In genomic region chr17:86546529-86546928, GRCm38 (mm10) we compare ENCODE assay signal across 24 mouse cellular contexts. TPM values are rescaled to one million over a fixed set of nuclear protein-coding genes. Genes with fewer than 3 reads are reported as not detected.
DNase-seq lines count a peak whose midpoint lies in the region; ATAC-seq and TF ChIP-seq lines count a peak whose summit lies in the region.
"Had no signal": no experiment of that assay in that cellular context is flagged by ENCODE, and none has a peak within 500 bp of the region (broad histone marks: within the 10 kb centered on the region; RNA-seq: fewer than 3 reads in every experiment).

No protein-coding gene starts in this region.

- WGBS in forebrain, embryonic 16.5 days = 23% methylated on average over 7 of the region's 7 CpGs
- 38% methylated on average over 7 of the region's 7 CpGs for WGBS in forebrain, embryonic 13.5 days

- DNase-seq in layer of hippocampus, adult 2 months (ENCODE audit: low spot score in 2 of 2) = no peak
- no peak for DNase-seq in layer of hippocampus, adult 11-12 months (ENCODE audit: low spot score)
- peak; percentile 68 for DNase-seq in Muller cell, postnatal 12 days (ENCODE audit: inconsistent ontology term)
- peak; percentile 50 for DNase-seq in cerebellum, adult 9-10 months
- no peak for DNase-seq in spleen, postnatal 36 days (ENCODE audit: low spot score in 2 of 2)
- DNase-seq: adrenal gland, postnatal 36 days; B cell, adult 2 months; gastrocnemius, postnatal 10 days; heart, adult 18-20 months; heart, postnatal 4 days; kidney, adult 2 months; kidney, postnatal 25 days; lung, embryonic 14.5 days had no signal

- peak; percentile 62; the same call in 1 of the 2 replicates for ATAC-seq in forebrain, embryonic 16.5 days
- ATAC-seq in forebrain, embryonic 13.5 days = no peak
- ATAC-seq: liver, embryonic 12.5 days; midbrain, embryonic 13.5 days had no signal

- no peaks in the 10 kb centered on the region for H3K27me3 ChIP-seq in forebrain, embryonic 16.5 days (replicated peaks; ENCODE audit: control insufficient read depth, insufficient read depth, low read length)
- no peaks in the 10 kb centered on the region for H3K27me3 ChIP-seq in forebrain, embryonic 13.5 days
- H3K27me3 ChIP-seq: embryonic facial prominence, embryonic 13.5 days; heart, embryonic 13.5 days; limb, embryonic 12.5 days; liver, embryonic 12.5 days; midbrain, embryonic 13.5 days had no signal

- H3K4me1 ChIP-seq in forebrain, embryonic 16.5 days (replicated peaks; ENCODE audit: control insufficient read depth, insufficient read depth, low read length) = 0 out of 2 replicates have a peak, but pooled peaks cover 4% of the 10 kb centered on the region
- H3K4me1 ChIP-seq in forebrain, embryonic 13.5 days = peaks cover 5% of the 10 kb centered on the region; the same call in 1 of the 2 replicates
- H3K4me1 ChIP-seq: embryonic facial prominence, embryonic 13.5 days; limb, embryonic 12.5 days; liver, embryonic 12.5 days; midbrain, embryonic 13.5 days had no signal

- H3K36me3 ChIP-seq in forebrain, embryonic 16.5 days (ENCODE audit: control insufficient read depth, insufficient read depth) = no peaks in the 10 kb centered on the region
- no peaks in the 10 kb centered on the region for H3K36me3 ChIP-seq in forebrain, embryonic 13.5 days (ENCODE audit: poor library complexity, severe bottlenecking)
- H3K36me3 ChIP-seq: embryonic facial prominence, embryonic 13.5 days; heart, embryonic 13.5 days; limb, embryonic 12.5 days; liver, embryonic 12.5 days; midbrain, embryonic 13.5 days had no signal

- H3K27ac ChIP-seq in forebrain, embryonic 16.5 days (ENCODE audit: low read length) = no peak overlapping the region
- no peak overlapping the region for H3K27ac ChIP-seq in forebrain, embryonic 13.5 days
- 0 out of 2 replicates have a peak overlapping the region, but pooled peaks have one; percentile 5 for H3K27ac ChIP-seq in layer of hippocampus, adult 2 months
- H3K27ac ChIP-seq: embryonic facial prominence, embryonic 13.5 days; heart, embryonic 13.5 days; limb, embryonic 12.5 days; liver, embryonic 12.5 days; midbrain, embryonic 13.5 days had no signal

- H3K4me3 ChIP-seq in forebrain, embryonic 16.5 days (replicated peaks; ENCODE audit: low read length) = no peak overlapping the region
- no peak overlapping the region for H3K4me3 ChIP-seq in forebrain, embryonic 13.5 days
- H3K4me3 ChIP-seq in layer of hippocampus, adult 2 months = no peak overlapping the region
- H3K4me3 ChIP-seq: embryonic facial prominence, embryonic 13.5 days; heart, embryonic 13.5 days; limb, embryonic 12.5 days; liver, embryonic 12.5 days; midbrain, embryonic 13.5 days; myocyte had no signal

- no peak overlapping the region for H3K9ac ChIP-seq in forebrain, embryonic 16.5 days (replicated peaks; ENCODE audit: low read depth, low read length)
- no peak overlapping the region for H3K9ac ChIP-seq in forebrain, embryonic 13.5 days
- H3K9ac ChIP-seq: embryonic facial prominence, embryonic 13.5 days; heart, embryonic 13.5 days; limb, embryonic 12.5 days; liver, embryonic 12.5 days; lung, embryonic 14.5 days; midbrain, embryonic 13.5 days had no signal

- H3K9me3 ChIP-seq in forebrain, embryonic 16.5 days (ENCODE audit: control insufficient read depth, low read length) = no peaks in the 10 kb centered on the region
- no peaks in the 10 kb centered on the region for H3K9me3 ChIP-seq in forebrain, embryonic 13.5 days (replicated peaks)
- H3K9me3 ChIP-seq: embryonic facial prominence, embryonic 13.5 days; heart, embryonic 13.5 days; limb, embryonic 12.5 days; liver, embryonic 12.5 days; midbrain, embryonic 13.5 days had no signal

- TF ChIP-seq CTCF in layer of hippocampus, adult 2 months (conservative IDR thresholded peaks at IDR 0.05) = no peak

- H3K4me2 ChIP-seq in forebrain, embryonic 16.5 days (ENCODE audit: low read length) = no peak overlapping the region
- no peak overlapping the region for H3K4me2 ChIP-seq in forebrain, embryonic 13.5 days
- H3K4me2 ChIP-seq: embryonic facial prominence, embryonic 13.5 days; heart, embryonic 13.5 days; limb, embryonic 12.5 days; liver, embryonic 12.5 days; lung, embryonic 14.5 days; midbrain, embryonic 13.5 days had no signal

RNA-seq across cellular contexts. Expression of gene Gm10309, which starts 41.5 kb away (rescaled TPM):
- 0.40 and 1.2 TPM in 2 replicates for polyA plus RNA-seq in forebrain, embryonic 16.5 days (2015; fragmentation: Nextera tagmentation; extraction: Ambion mirVana)
- 0.25 and 0.37 TPM in 2 replicates for polyA plus RNA-seq in forebrain, embryonic 13.5 days (2015; fragmentation: Nextera tagmentation; extraction: Ambion mirVana)
- not detected for total RNA-seq in layer of hippocampus, adult 2 months (2021)
- total RNA-seq: adrenal gland, postnatal 36 days; layer of hippocampus, postnatal 10 days; left cerebral cortex, adult 8-10 months; megakaryocyte, adult 5-6 weeks had no signal

Comparison
In these comparisons a context has a peak if more than half of its experiments do, and no peak if none do; other contexts are left out.
1. DNase-seq: peak in Muller cell, postnatal 12 days (single experiment) and cerebellum, adult 9-10 months (single experiment); none in layer of hippocampus, adult 2 months (0 of 2), layer of hippocampus, adult 11-12 months (single experiment) and spleen, postnatal 36 days (0 of 2).